13 mouse cellular contexts compared by ENCODE assay signal in the genomic region with DNA sequence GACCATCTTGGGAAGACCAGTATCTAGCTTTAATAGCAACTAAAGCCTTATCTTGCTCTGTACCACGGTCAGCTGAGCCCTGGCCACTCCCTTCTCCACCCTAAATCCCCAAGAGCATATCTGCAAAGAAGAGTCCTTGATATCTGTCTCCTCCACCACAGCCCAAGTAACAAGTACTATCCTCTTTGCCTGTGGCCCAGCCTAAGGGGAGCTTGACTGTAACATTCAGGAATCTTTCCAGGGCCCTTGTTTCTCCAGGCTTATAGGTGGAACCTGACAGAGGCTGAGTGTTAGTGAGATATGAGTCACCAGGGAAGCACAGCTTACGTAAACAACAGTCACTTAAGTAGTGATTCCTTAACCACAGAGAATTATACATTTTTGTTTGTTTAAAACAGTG. TPM values are rescaled to one million over a fixed set of nuclear protein-coding genes. Genes with fewer than 3 reads are reported as not detected.
DNase-seq lines count a peak whose midpoint lies in the region; ATAC-seq and TF ChIP-seq lines count a peak whose summit lies in the region.
"Had no signal": no experiment of that assay in that cellular context is flagged by ENCODE, and none has a peak within 500 bp of the region (broad histone marks: within the 10 kb centered on the region; RNA-seq: fewer than 3 reads in every experiment).

No protein-coding gene starts in this region.

- no peak for TF ChIP-seq EP300 in stomach, postnatal 0 days (optimal IDR thresholded peaks at IDR 0.05)

- H3K27me3 ChIP-seq in liver, embryonic 16.5 days (ENCODE audit: control insufficient read depth, insufficient read depth, low read depth, low read length): no peaks in the 10 kb centered on the region
- H3K27me3 ChIP-seq in stomach, postnatal 0 days (ENCODE audit: control insufficient read depth, insufficient read depth, low read length): no peaks in the 10 kb centered on the region
- H3K27me3 ChIP-seq: hindbrain, embryonic 15.5 days had no signal

- WGBS in lung, adult 2 months: 42% methylated on average over 2 of the region's 2 CpGs
- WGBS in liver, embryonic 16.5 days (ENCODE audit: insufficient replicate concordance): 29% methylated on average over 2 of the region's 2 CpGs
- 21% methylated on average over 2 of the region's 2 CpGs for WGBS in stomach, postnatal 0 days

- no peaks in the 10 kb centered on the region for H3K36me3 ChIP-seq in liver, embryonic 16.5 days (ENCODE audit: control insufficient read depth, insufficient read depth)
- H3K36me3 ChIP-seq in stomach, postnatal 0 days (ENCODE audit: control insufficient read depth, insufficient read depth, low read length): no peaks in the 10 kb centered on the region
- H3K36me3 ChIP-seq: hindbrain, embryonic 15.5 days had no signal

- peaks cover 8% of the 10 kb centered on the region for H3K4me1 ChIP-seq in lung, adult 2 months (ENCODE audit: control insufficient read depth, insufficient read depth, low read length)
- peaks cover 16% of the 10 kb centered on the region for H3K4me1 ChIP-seq in liver, embryonic 16.5 days (ENCODE audit: control insufficient read depth, low read depth, low read length)
- peaks cover 5% of the 10 kb centered on the region for H3K4me1 ChIP-seq in stomach, postnatal 0 days (replicated peaks; ENCODE audit: control insufficient read depth, insufficient read depth)
- H3K4me1 ChIP-seq: hindbrain, embryonic 15.5 days had no signal

- TF ChIP-seq CTCF in lung, adult 2 months (IDR thresholded peaks at IDR 0.05; ENCODE audit: insufficient read depth, low read length): no peak
- TF ChIP-seq CTCF in stomach, postnatal 0 days (IDR thresholded peaks at IDR 0.05; ENCODE audit: low read depth): no peak

- no peaks in the 10 kb centered on the region for H3K9me3 ChIP-seq in liver, embryonic 16.5 days (replicated peaks; ENCODE audit: control insufficient read depth, low read length)
- H3K9me3 ChIP-seq in stomach, postnatal 0 days (ENCODE audit: control insufficient read depth, low read length): no peaks in the 10 kb centered on the region
- H3K9me3 ChIP-seq: hindbrain, embryonic 15.5 days had no signal

- peak overlapping the region; percentile 24 for H3K4me2 ChIP-seq in liver, embryonic 16.5 days (ENCODE audit: low read depth, low read length)
- no peak overlapping the region for H3K4me2 ChIP-seq in stomach, postnatal 0 days (replicated peaks; ENCODE audit: low read depth)
- H3K4me2 ChIP-seq: hindbrain, embryonic 15.5 days had no signal

- H3K9ac ChIP-seq in liver, embryonic 16.5 days (ENCODE audit: low read depth, low read length): no peak overlapping the region
- H3K9ac ChIP-seq in stomach, postnatal 0 days (ENCODE audit: low read length): no peak overlapping the region
- H3K9ac ChIP-seq: hindbrain, embryonic 15.5 days had no signal

- 0 out of 2 replicates have a peak, but pooled peaks have one; percentile 20 for ATAC-seq in common myeloid progenitor, adult 5-6 weeks (replicated peaks; ENCODE audit: low read depth, poor library complexity, severe bottlenecking)
- peak; percentile 87 for ATAC-seq in liver, embryonic 16.5 days (ENCODE audit: low read depth)
- ATAC-seq in stomach, postnatal 0 days (ENCODE audit: low FRiP score, low TSS enrichment): peak; percentile 67

- no peak for TF ChIP-seq POLR2A in lung, adult 2 months (IDR thresholded peaks at IDR 0.05; ENCODE audit: borderline replicate concordance, extremely low read depth, low read depth, low read length)

- H3K4me3 ChIP-seq in lung, adult 2 months (replicated peaks; ENCODE audit: extremely low read depth, low read depth, low read length): no peak overlapping the region
- no peak overlapping the region for H3K4me3 ChIP-seq in liver, embryonic 16.5 days (ENCODE audit: low read depth, low read length)
- H3K4me3 ChIP-seq in stomach, postnatal 0 days (ENCODE audit: low read depth, low read length): no peak overlapping the region
- H3K4me3 ChIP-seq: hindbrain, embryonic 15.5 days; megakaryocyte, embryonic 14.5 days had no signal

- H3K27ac ChIP-seq in liver, embryonic 16.5 days (ENCODE audit: low read length): no peak overlapping the region
- H3K27ac ChIP-seq in stomach, postnatal 0 days (replicated peaks): no peak overlapping the region
- H3K27ac ChIP-seq: hindbrain, embryonic 15.5 days had no signal

- peak; percentile 16 to 48 for DNase-seq in lung, adult 18-20 months
- DNase-seq in lung, adult 2 months: no peak
- DNase-seq in stomach, postnatal 0 days (ENCODE audit: low spot score): no peak
- DNase-seq in cerebellum, adult 8-10 months: no peak
- no peak for DNase-seq in gastrocnemius, postnatal 10 days
- no peak for DNase-seq in adrenal gland, postnatal 36 days
- DNase-seq: cerebellum, adult 9-11 months; kidney, adult 9 months; thymus, postnatal 25 days had no signal

RNA-seq across cellular contexts. Expression of a gene that starts 28.4 kb away (rescaled TPM):
- polyA plus RNA-seq in lung, adult 2 months (2012; rRNA removed): 95.3 and 95.8 TPM in 2 replicates
- total RNA-seq in common myeloid progenitor, adult 5-6 weeks (2017): 37.7 and 38.2 TPM in 2 replicates
- 67.7 and 90.8 TPM in 2 replicates for polyA plus RNA-seq in liver, embryonic 16.5 days (2015; fragmentation: Nextera tagmentation; extraction: Ambion mirVana)
- polyA plus RNA-seq in stomach, postnatal 0 days (2015; fragmentation: Nextera tagmentation; extraction: Ambion mirVana): 62.3 and 67.7 TPM in 2 replicates
- total RNA-seq in gastrocnemius, postnatal 10 days (2021): 10 to 100 TPM; 20.6 to 21.3 TPM
- total RNA-seq in adrenal gland, postnatal 36 days (2021): 100 to 1,000 TPM; 141 to 250 TPM

Comparison
In these comparisons a context has a peak if more than half of its experiments do, and no peak if none do; other contexts are left out.
1. DNase-seq: peak in lung, adult 18-20 months (2 of 2); none in lung, adult 2 months (single experiment), stomach, postnatal 0 days (single experiment), cerebellum, adult 8-10 months (single experiment), gastrocnemius, postnatal 10 days (single experiment) and adrenal gland, postnatal 36 days (0 of 2).
2. ATAC-seq: peak in every context shown above with its lines; median percentile 87 in liver, embryonic 16.5 days; 67 in stomach, postnatal 0 days; 20 in common myeloid progenitor, adult 5-6 weeks.